Mouse (Mus musculus): Measurements from ENCODE around the gene Rps2.
"Not testable (repeated sequence)": the region's sequence is repeated elsewhere in the genome, so short reads cannot be mapped to it uniquely, and the experiment has no call there.

Gene Rps2

DNA sequence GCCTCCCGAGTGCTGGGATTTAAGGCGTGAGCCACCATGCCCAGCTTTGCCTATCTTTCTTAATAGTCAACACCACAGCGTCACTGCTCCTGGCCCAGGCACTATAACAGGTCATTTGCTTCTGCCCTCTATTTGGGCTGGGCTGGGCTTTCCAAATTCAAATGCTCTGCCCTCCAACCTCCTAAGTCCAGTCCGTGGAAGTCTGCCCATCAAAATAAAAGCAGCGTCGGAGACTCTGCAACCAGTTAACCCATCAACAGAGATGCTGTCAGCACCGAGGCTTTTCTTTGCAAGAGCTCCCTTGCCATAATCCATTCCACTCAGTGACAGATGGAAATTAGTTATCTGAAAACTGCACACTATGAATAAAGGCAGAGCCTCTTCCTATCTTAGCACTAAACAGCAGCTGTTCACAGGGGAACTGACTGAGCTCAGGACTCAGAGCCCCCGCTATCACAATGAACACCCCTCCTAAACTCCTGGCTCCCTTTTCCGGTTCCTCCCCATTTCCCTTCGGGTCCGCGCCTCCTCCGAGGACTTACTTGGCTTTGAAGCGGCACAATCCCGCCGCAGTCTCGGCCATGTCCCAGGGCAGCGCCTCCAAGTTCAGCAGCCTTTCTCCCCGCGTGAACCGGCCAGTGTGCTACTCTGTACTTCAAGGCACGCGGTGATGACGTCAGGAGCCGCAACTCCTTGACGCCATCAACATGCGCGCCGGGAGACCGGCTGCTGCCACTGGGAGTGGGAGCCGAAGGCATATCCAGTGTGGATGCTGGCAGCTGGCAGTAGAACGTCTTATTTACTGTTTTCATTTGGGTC lies 10.7 kb upstream of the Rps2 start, which contains the start of gene Tbl3:
Tbl3 (minus strand) TSS at position 679 of the 819 bp plus-strand sequence.
- DNase-seq, result peak; percentile 90

DNA sequence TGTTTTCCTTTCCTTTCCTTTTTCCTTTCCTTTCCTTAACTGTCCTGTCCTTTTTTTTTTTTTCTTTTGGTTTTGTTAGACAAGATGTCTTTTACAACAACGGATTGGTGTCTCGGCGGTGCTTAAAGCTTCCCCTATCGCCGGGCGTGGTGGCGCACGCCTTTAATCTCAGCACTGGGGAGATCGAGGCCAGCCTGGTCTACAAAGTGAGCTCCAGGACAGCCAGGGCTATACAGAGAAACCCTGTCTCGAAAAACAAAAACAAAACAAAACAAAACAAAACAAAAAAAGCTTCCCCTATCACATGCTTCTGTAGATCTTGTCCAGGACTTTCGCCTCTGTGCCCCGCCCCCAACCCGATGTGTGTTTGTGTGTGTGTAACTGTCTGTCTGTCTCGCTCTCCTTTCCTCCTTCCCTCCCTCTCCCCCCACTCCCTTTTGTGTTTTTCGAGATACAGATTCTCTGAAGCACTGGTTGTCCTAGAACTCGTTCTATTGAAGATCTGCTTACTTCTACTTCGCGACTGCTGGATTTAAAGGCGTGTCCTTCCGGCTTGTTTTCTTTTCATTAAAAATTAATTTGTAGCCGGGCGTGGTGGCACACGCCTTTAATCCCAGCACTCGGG lies 10.0 kb upstream of the Rps2 start:
- DNase-seq, result no peak

DNA sequence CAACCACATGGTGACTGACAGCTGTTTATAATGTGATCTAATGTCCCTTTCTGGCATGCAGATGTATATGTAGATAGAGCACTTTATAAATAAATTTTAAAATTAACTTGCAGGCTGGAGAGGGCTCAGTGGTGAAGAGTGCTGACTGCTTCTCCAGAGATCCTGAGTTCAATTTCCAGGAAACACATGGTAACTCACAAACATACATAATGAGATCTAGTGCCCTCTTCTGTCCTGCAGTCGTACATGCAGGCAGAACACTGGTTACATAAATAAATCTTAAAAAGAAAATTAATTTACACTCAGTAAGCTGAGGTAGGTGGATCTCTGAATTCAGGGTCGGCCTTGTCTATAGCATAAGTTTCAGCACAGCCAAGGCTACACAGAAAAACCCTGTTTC lies 9.3 kb upstream of the Rps2 start:
- no peak for DNase-seq

DNA sequence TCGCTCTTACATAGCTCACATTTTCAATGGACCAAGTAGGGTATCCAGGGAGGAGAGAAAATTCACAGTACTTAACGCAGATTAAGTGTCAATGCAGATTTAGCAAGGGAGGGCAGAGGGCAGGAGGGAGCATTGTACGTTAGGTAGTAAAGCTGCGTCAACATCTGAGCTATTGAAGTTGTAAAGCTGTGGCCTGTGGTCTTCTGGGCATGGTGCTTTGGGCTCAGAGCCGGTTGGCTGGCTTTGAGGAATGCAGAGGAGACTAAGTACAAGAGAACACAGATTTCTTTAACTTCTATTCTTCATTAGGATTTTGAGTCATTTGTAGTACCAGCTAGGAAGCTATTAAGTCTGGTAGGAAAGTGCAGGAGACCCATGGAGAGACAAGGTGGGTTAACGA lies 2.4 kb upstream of the Rps2 start:
- no peak for DNase-seq

DNA sequence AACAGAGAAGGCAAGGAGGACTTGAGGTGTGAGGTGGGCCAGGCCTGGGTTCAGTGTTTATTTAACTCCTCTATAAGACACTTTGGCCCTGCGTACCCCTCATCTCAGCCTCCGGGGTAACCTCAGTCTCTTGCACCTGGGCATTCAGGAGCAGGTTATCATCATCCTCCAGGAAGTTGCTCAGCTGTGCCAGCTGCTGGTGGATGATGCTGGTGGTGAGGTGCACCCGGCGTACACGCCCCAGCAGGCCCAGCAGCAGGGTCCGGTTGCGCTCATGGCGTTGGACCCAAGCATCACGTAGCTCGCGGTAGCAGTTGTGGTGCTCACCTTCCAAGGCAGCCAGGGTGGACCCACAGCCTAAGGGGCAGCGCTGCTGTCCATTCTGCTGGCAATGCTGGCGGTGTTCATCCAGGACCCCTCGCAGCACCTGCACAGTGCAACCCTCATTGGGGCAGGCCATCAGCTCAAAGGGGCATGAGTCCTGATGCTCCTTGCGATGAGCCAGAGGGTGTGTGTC lies 1.7 kb upstream of the Rps2 start:
- no peak for DNase-seq

DNA sequence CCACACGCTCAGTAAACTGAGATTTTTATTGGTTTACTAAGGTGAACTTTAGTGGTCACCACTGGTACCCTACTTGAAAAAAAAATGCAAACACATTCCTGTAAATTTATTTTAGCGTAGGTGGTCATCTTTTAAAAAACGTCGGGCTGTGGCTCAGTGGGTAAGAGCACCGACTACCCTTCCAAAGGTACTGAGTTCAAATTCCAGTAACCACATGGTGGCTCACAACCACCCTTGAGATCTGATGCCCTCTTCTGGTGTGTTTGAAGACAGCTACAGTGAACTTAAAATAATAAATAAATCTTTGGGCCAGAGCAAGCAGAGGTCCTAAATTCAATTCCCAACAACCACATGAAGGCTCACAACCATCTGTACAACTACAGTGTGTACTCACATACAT lies 1.0 kb downstream of the Rps2 start:
- not testable (repeated sequence) for DNase-seq

DNA sequence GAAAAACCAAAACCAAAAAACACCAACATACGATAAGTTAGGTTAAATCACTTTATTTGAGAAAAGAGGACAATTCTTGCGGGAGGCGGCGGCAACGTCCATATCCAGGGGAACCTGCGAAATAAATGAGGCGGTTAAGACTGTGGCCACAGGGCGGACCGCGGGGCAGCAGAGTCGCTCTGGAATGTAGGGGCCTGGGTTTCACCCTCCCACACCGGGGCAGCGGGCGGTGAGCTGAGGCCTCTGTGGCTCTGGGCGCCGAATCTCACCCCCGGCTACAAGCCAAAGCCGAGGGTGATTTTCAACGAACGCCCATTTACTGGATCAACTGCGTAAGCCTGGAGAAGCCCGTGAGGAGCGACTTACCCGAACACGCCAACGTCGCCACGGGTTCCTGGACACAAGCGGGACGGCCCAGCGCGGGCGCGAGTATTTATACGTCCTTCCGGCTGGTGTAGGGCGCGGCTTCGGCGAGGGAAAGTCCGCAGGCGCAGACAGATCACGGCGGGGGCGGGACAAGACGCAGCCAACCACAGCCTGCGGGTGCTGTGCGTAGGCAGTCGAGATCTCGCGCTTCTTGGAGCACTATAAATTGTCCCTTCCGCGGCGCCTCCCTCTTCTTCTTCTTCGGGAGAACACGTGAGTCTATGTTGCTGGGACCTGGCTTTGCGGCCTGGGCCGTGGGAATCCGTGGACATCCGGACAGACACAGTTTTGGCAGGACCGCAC lies 1.7 kb downstream of the Rps2 start:
- DNase-seq, result peak; percentile 99

DNA sequence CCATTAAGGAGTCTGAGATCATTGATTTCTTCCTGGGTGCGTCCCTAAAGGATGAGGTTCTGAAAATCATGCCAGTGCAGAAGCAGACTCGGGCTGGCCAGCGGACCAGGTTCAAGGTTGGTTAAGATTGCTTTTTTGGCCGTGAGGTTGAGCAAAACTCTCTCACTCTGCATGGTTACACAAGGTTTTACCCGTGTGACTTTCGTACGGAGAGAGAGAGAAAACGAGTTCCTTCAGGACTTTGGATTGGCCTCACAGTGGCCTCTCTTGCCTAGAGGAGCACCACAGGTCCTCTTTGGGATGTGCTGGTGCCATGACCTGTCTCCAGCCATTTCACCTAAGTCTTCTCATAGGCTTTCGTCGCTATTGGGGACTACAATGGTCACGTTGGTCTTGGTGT lies 2.7 kb downstream of the Rps2 start:
- not testable (repeated sequence) for DNase-seq

DNA sequence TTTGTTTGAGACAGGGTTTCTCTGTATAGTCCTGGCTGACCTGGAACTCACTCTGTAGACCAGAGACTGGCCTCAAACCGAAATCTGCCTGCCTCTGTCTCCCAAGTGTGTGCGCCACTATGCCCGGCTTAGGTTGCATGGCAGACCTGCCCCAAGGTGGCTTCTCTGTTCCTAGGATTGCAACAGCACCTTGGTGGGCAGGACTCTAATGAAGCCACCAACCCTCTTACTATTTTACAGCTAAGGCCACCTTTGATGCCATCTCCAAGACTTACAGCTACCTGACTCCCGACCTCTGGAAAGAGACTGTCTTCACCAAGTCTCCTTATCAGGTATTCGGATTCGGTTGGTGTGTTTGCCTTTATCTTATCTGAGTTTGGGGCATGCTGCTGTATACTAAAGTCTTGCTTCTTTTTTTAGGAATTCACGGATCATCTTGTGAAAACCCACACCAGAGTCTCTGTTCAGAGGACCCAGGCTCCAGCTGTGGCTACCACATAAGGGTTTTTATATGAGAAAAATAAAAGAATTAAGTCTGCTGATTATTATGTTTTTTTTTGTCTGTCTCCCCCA lies 3.6 kb downstream of the Rps2 start:
- DNase-seq, result not testable (repeated sequence)

DNA sequence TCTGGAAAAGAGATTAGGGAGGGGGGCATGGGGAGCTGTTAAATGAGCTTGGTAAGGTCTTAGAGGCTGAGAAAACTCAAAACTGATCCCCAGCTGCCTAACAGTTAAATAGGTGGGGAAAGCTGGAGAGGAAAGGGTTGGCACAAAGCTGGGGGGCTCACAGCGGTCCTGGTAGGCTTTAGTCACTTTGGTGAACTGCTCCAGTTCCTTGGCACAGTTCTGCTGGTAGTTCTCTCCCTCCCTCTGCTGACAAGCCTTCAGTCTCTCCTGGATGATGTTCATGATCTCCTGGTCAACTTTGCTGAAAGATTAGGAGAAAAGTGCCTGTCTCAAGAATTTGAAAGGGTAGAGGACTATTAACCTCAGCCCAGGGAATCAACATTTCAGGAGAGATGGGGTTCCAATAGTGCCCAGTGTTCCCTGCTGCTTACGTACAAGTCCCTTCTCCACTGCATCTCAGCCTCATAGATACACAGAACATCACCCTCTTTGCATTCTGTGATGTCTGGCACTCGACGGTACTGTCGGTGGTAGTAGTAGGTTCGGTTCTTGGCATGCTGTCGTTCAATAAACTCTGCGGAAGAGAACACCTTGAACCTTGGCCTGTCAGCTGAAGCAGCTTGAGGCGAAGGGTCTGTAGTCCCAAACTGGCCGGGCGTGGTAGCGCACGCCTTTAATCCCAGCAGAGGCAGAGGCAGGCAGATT lies 4.5 kb downstream of the Rps2 start:
- DNase-seq, result no peak

DNA sequence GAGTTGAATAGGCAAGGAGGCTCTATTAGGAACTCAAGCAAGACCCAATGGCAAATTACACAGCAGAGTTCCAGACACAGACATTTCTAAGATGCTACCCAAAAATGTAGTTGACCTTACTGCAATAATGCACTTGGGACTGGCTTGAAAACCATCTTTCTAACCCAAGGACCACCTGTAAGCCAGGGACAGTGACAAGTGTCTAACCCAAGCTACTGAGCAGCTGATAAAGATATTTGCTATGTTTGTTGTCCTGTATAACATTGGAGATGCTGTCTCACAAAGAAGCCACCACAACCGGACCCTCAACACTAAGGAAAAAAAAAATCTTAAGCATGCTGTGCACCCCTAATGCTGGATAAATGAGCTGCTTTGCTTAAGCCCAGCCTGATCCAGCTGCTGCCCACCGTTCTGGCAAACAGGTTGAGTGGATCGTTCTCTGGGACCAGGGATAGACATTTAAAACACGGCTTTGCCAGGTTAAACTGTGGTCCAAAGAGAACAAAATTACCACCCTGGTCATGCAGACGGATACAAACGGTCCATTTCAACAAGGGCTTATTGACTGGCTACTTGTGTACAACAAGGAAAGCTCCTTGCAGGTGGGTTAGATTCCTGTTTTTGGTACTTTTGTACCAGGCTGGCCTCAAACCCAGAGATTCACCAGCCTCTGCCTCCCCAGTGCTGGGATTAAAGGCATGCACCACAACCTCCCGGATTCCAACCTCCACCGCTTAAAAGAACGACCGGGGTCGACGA lies 5.4 kb downstream of the Rps2 start:
- DNase-seq, result no peak

DNA sequence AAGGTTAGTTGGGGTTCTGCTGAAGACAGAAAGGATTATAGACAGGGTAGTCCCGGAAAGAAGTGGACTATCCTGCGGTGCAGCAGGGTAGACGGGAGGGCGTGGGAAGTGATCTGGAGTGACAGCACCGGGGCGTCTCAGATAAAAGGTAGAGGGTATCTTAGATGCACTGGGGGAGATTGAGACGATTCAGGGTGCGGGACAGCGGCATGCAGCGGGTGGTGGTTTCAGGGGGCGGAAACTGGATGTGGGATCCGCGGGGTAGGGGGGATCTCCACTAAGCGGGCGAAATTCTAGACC lies 5.9 kb downstream of the Rps2 start:
- no peak for DNase-seq

DNA sequence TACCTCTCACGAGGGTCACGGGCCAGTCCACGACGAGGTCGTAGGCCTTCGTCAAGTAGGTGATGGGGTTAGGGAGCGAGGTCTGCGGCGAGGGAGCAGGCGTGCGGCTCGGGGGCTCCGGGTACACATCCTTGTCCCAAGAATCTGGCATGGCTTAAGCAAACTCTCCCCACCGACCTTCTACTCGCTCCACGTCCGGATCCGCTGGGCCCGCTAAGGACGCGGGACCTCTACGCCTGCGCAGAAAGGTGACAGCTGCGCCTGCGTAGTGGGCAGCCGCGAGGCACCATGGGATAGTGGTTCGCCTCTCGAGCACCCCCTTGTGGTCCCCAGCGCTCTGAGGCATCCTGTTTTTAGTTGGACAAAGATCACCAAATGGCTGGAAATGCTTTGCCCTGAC lies 6.3 kb downstream of the Rps2 start, which contains the start of gene Ndufb10:
Ndufb10 (minus strand) TSS at position 295 of the 400 bp plus-strand sequence.
- peak; percentile 93 for DNase-seq

DNA sequence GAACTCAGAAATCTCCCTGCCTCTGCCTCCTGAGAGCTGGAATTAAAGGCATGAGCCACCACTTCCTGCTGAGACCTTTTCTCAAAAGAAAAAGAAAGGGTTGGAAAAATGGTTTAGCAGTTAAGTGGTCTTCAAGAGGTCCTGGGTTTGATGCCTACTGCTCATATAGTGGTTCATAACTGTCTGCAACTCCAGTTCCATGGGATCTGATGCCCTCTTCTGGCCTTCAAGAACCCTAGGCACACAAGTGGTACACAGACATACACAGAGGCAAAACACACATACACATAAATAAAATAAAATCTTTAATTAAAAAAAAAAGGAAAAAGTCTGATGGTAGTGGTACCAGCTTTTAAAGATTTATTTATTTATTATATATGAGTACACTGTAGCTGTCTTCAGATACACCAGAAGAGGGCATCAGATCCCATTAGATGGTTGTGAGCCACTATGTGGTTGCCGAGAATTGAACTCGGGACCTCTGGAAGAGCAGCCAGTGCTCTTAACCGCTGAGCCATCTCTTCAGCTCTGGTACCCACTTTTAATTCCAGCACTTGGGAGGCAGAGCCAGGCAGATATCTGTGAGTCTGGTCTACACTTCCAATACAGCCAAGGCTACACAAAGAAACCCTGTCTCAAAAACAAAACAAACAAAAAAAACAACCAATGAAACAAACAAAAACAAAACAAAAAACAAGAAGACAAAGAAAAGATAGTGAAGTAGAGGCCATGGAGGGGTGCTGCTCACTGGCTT lies 7.9 kb downstream of the Rps2 start:
- no peak for DNase-seq

DNA sequence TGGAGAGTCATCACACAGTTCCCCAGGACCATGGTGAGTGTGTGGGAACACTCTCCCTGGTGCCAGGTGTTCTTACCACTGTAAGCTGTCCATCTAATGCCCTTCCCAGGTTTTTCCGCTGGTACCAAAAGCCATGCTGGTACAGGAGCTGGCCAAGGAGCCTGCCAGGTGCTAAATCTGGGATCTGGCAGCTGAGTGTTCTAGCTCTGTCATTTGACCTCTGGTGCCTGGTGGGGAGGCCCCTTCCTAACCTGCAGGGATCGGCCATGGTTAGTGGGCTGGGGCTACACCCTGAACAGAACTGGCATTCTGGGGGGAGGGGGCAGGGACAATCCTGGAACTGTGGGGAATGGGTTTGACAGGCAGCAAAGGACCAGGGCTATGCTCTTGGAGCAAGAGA lies 9.7 kb downstream of the Rps2 start, which contains the start of gene Rpl3l:
Rpl3l (plus strand) TSS at position 203 of the 400 bp plus-strand sequence.
- DNase-seq, result no peak

DNA sequence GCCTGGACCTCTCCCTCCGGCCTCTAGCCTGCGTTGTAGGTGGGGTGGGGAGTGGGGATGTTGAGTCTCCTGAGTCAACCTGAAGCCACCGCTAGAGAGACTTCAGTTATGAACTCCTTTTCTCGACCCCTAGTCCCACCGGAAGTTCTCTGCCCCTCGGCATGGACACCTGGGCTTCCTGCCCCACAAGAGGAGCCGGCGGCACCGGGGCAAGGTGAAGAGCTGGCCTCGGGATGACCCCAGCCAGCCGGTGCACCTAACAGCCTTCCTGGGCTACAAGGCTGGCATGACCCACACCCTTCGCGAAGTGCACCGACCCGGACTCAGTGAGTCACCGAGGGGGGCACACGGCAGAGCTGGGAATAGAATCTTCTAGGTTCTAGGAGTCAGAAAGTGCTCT lies 10.3 kb downstream of the Rps2 start:
- DNase-seq, result no peak

DNA sequence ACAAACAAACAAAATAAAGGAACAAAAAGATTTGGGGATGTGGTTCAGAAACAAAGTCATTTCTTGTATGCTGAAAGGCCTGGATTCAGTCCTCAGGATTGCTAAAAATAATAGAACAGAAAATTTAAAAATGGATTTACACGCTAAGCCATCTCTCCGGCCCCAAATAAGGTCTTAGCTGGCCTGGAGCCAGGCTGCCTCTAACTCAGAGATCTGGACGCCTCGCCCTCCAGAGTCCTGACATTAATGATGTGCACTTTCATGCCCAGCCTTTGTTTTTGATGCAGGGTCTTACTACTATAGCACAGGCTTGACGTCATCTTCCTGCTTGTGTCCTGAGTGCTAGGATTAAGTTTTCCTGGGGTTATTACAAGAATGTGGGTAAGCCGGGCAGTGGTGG lies 11.2 kb downstream of the Rps2 start:
- DNase-seq, result no peak

DNA sequence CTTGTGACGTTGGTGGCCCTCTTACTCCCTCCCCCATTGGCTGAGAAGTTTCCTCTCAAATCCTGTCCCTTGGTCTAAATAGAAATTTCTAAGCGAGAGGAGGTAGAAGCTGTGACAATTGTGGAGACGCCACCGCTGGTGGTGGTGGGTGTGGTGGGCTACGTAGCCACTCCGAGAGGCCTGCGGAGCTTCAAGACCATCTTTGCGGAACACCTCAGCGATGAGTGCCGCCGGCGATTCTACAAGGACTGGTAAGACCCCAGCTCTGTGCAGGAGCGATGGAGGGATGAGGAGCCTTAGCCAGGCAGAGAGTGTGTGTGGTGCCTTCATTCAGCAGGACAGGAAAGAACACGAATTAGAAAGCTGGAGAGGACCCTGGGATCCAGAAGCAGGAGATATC lies 12.9 kb downstream of the Rps2 start:
- DNase-seq, result no peak

DNA sequence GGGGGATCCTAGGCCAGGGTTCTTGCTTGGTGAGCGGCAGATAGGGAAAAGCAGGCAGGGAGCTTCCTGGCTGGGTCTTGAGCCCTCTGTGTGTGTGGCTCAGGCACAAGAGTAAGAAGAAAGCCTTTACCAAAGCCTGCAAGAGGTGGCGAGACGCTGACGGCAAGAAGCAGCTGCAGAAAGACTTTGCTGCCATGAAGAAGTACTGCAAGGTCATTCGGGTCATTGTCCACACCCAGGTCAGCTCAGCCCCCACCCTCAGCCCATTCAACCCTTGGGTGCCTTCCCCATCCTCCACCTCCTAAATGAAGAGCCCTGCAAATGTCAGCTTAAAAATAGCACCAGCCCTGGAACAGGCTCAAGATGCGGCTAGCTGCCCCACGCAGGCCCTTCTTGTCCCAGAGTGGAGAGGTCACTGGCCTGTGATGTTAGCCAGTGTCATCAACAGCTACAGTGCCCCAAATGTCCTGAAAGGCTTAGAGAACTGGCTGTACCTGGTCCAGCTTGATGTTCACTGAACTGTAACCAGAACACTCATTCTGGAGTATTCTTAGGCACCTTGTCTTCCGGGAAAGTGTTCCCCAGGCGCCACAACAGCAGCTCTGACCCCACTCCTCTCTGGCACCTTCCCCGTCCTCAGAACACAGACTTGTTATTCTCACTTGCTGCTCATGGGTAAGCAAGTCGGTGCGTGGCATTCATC lies 14.5 kb downstream of the Rps2 start:
- DNase-seq, result no peak

DNA sequence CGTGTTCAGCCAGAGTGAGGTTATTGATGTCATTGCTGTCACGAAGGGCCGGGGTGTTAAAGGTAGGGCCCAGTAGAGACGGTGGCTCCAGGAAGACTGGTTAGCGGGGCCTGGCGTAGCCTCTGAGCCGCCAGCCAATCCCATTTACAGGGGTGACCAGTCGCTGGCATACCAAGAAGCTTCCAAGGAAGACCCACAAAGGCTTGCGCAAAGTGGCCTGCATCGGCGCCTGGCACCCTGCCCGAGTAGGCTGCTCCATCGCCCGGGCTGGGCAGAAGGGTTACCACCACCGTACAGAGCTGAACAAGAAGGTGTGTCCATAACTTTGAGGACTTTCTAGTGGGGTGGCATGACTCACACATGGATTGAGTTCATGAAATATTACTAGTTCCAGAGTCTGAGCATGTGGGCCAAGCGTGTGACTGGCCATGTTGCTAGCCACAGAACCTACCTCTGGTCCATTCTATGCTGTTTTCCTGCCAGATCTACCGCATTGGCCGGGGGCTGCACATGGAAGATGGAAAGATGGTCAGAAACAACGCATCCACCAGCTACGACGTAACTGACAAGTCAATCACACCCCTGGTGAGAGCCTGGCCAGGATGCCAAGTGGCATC lies 15.6 kb downstream of the Rps2 start:
- DNase-seq, result no peak

All from cerebellum, adult 11-12 months (tissue).